Mouse (Mus musculus) intestine, postnatal 0 days (tissue): ENCODE results near the gene Chat. TPM values are rescaled to one million over a fixed set of nuclear protein-coding genes. Genes with fewer than 3 reads are reported as not detected.

ENCODE experiments used
- ATAC-seq: fragments of 200-750 bp; cut with Nextera tagmentation; 2 replicates; pipeline ENCODE4 v1.8.0; 2017; ENCODE audit warnings: mild to moderate bottlenecking, moderate TSS enrichment, moderate library complexity
- H3K27ac ChIP-seq: fragments of 300-500 bp; sonication (generic); 2 replicates; pipeline ENCODE4 v1.5.1; 2014; ENCODE audit warnings: mild to moderate bottlenecking, low read depth, low read length, moderate library complexity
- H3K27me3 ChIP-seq: fragments of 300-500 bp; sonication (generic); replicated peaks from 2 replicates; pipeline ENCODE4 v1.6.1; 2014; ENCODE audit warnings: low read length, mixed read lengths; ENCODE audit not compliant: control insufficient read depth, insufficient read depth
- H3K36me3 ChIP-seq: fragments of 300-500 bp; sonication (generic); 2 replicates; pipeline ENCODE4 v1.6.1; 2014; ENCODE audit warnings: mild to moderate bottlenecking, moderate library complexity; ENCODE audit not compliant: control insufficient read depth, insufficient read depth
- H3K4me1 ChIP-seq: fragments of 300-500 bp; sonication (generic); replicated peaks from 2 replicates; pipeline ENCODE4 v1.6.1; 2014; ENCODE audit warnings: antibody characterized with exemption, low read length, mixed read lengths; ENCODE audit not compliant: control insufficient read depth, insufficient read depth
- H3K4me2 ChIP-seq: fragments of 300-500 bp; sonication (generic); replicated peaks from 2 replicates; pipeline ENCODE4 v1.6.1; 2014; ENCODE audit warnings: low read depth, mild to moderate bottlenecking, moderate library complexity
- H3K4me3 ChIP-seq: fragments of 300-500 bp; sonication (generic); 2 replicates; pipeline ENCODE4 v1.5.1; 2014; ENCODE audit warnings: low read depth, low read length
- H3K9ac ChIP-seq: fragments of 300-500 bp; sonication (generic); 2 replicates; pipeline ENCODE4 v1.6.1; 2014; ENCODE audit warnings: mild to moderate bottlenecking, low read depth, low read length
- H3K9me3 ChIP-seq: fragments of 300-500 bp; sonication (generic); 2 replicates; pipeline ENCODE4 v1.6.1; 2016; ENCODE audit warnings: mixed run types; ENCODE audit not compliant: control insufficient read depth
- CTCF ChIP-seq: sonication (generic); IDR thresholded peaks from 2 replicates; pipeline ENCODE4 v1.5.1; 2016; ENCODE audit warnings: low read depth, mild to moderate bottlenecking, control low read depth, antibody characterized with exemption, moderate library complexity
- WGBS: fragments of 180-500 bp; shearing (Covaris S2); extraction: QIAGEN DNeasy Blood & Tissue Kit; methylation state at CpG from one replicate; pipeline ENCODE4 v1.1.7; 2014; 5-methylcytosine and 5-hydroxymethylcytosine counted together
- polyA plus RNA-seq: library from polyadenylated mRNA; unstranded; fragments of >200 nt; fragmentation: Nextera tagmentation; extraction: Ambion mirVana; gene quantifications from 2 replicates; pipeline ENCODE4 v1.2.1, GENCODE M21; 2015

The Chat gene
- polyA plus RNA-seq, 1 experiment from 2014 or later, result 0.64 TPM

DNA sequence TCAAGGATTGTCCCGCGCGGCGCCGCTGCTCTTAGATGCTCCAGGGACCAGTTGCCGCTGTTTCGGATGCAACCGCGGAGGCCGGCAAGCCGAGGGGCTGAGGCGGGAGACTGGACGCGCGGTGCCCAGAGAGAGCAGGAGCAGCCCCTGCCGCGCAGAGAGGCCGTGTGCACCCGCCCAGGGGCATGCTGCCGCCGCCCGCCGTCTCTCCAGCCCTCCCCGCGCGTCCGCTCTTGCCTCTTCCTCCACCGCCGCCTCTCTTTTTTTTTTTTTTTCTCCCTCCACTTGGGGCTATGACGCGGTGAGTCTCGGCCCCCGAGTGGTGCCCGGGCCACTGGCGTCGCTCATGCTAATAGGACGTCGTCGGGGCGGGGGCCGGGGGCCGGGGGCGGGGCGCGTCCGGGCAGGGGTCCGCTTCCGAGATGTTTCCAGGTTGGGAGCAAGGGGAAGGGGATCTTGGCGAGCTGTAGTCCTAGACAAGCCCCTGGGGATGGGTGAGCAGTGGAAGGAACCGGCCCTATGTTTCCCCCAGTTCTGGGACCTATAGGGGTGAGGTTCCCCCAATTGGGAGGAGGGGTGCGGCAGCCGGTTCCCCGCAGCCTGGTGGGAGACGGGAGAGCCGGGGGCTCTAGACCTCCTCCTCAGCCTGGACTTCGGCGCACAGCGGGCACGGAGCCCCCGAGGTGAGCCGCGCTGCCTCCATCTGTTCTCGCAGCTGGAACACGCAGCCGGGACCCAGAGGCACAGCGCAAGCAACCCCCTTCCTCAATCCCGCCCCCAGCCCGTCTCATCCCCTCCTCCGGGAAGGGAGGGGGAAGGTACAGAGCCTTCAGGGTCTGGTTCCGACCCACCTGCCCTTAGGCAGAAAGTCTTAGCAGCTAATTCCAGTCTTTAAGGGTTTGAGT lies 936 bp downstream of the Chat start, which contains the start of gene Slc18a3:
Gene Slc18a3 (minus strand): TSS at position 250 of the 905 bp plus-strand sequence.
- H3K9me3 ChIP-seq, result no peaks in the 10 kb centered on the region
- H3K9ac ChIP-seq, result no peak within 1 kb of the TSS
- H3K36me3 ChIP-seq, result no peaks in the 10 kb centered on the region
- peaks cover 74% of the 10 kb centered on the region for H3K27me3 ChIP-seq
- ATAC-seq, result no peak
- no peaks in the 10 kb centered on the region for H3K4me1 ChIP-seq
- H3K4me3 ChIP-seq, result peak within 1 kb of the TSS; percentile 27
- no peak within 1 kb of the TSS for H3K27ac ChIP-seq
- under 1% methylated on average over 65 of the region's 70 CpGs for WGBS
- H3K4me2 ChIP-seq, result peak within 1 kb of the TSS; percentile 50
- no peak for TF ChIP-seq CTCF

GRCm38 (mm10) chr14:32463211-32464040 lies 2.4 kb downstream of the Chat start:
- Histone ChIP-seq H3K27me3 (peaks cover 80% of the 10 kb centered on the region), H3K4me3 (peak overlapping the region; percentile 27; the same call in 1 of the 2 replicates), H3K9me3 (no peaks in the 10 kb centered on the region), H3K9ac (no peak overlapping the region), H3K4me2 (no peak overlapping the region; the same call in 1 of the 2 replicates), H3K4me1 (no peaks in the 10 kb centered on the region), H3K36me3 (no peaks in the 10 kb centered on the region), H3K27ac (no peak overlapping the region)
- 3% methylated on average over 74 of the region's 74 CpGs for WGBS
- no peak for ATAC-seq
- TF ChIP-seq CTCF, result no peak

GRCm38 (mm10) chr14:32452552-32452951 lies 13.2 kb downstream of the Chat start:
- H3K4me1 ChIP-seq, result no peaks in the 10 kb centered on the region
- no peaks in the 10 kb centered on the region for H3K9me3 ChIP-seq
- H3K4me2 ChIP-seq, result no peak overlapping the region
- no peaks in the 10 kb centered on the region for H3K27me3 ChIP-seq
- no peak overlapping the region for H3K9ac ChIP-seq
- H3K36me3 ChIP-seq, result no peaks in the 10 kb centered on the region
- no peak for TF ChIP-seq CTCF
- ATAC-seq, result no peak
- 14% methylated on average over 4 of the region's 4 CpGs for WGBS
- no peak overlapping the region for H3K27ac ChIP-seq
- no peak overlapping the region for H3K4me3 ChIP-seq

DNA sequence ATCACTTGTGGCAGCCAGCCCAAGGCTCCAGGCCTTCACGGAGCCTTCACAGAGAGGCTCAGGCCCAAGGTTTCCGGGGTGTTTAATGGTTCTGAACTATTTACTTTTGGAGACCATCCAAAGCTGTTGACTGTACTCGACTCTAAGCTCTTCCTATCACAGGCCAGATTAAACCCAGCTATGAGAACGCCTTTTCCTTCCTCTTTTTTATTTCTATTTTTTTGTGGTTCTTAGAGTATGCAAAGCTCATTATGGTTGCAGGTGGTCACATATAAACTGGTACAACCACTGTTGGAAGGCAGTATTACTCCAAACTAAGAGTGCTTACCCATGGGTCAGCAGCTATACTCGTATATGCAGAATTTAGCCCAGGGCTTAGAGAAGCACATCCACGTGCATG lies 18.8 kb downstream of the Chat start:
- TF ChIP-seq CTCF, result no peak
- WGBS, result 67% methylated on average over 6 of the region's 6 CpGs
- no peak overlapping the region for H3K27ac ChIP-seq

DNA sequence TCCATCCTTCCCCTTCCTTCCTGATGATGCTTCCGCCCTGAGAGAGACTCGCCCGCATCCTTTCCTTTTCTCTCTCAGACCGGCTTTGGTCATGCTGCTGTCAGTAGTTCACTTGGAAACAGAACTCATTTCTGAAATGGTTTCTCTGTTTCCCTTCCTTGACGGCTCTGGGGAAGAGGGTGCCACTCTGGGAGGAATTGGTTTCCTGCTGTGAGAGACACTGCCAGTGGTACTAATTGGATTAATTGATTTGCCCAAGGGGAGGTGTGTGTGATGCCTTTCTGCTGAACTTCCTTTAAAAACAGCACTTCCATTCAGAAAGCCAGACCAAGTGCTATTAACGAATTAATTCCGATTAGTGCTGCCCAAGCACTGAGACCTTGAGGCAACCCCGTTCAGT lies 22.3 kb downstream of the Chat start:
- Histone ChIP-seq H3K4me3 (no peak overlapping the region), H3K36me3 (no peaks in the 10 kb centered on the region), H3K9ac (no peak overlapping the region), H3K4me1 (no peaks in the 10 kb centered on the region), H3K27me3 (no peaks in the 10 kb centered on the region), H3K9me3 (no peaks in the 10 kb centered on the region), H3K27ac (no peak overlapping the region), H3K4me2 (no peak overlapping the region)
- no peak for TF ChIP-seq CTCF
- ATAC-seq, result no peak
- WGBS, result 45% methylated on average over 8 of the region's 8 CpGs

More for the DNA sequence above, 18.8 kb downstream of the Chat start:
- no peak for ATAC-seq
- Histone ChIP-seq H3K36me3 (no peaks in the 10 kb centered on the region), H3K9me3 (no peaks in the 10 kb centered on the region), H3K4me2 (no peak overlapping the region), H3K9ac (no peak overlapping the region), H3K27me3 (no peaks in the 10 kb centered on the region), H3K4me1 (no peaks in the 10 kb centered on the region), H3K4me3 (no peak overlapping the region)

DNA sequence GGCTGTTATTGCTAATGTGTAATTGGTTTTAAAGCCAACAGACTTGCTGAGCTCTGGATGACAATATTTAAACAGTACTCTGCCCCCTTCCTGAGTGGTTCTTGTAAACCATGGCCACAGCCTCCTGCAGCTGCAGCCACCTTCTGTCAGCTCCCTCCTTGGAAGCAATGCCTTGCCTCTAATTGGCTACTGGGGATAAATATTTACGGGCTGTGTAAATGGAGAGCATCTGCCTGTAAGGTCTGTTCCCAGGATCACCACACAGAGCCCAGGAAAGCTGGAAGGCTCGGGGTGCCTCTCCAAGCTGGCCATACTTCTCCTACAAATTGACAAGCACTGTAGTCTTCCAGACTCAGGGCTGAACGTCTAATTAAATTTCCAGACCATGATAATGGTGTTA lies 26.0 kb downstream of the Chat start:
- H3K36me3 ChIP-seq, result no peaks in the 10 kb centered on the region
- no peaks in the 10 kb centered on the region for H3K27me3 ChIP-seq
- no peak overlapping the region for H3K27ac ChIP-seq
- no peak overlapping the region for H3K4me2 ChIP-seq
- no peak overlapping the region for H3K9ac ChIP-seq
- no peak overlapping the region for H3K4me3 ChIP-seq
- no peaks in the 10 kb centered on the region for H3K9me3 ChIP-seq
- no peaks in the 10 kb centered on the region for H3K4me1 ChIP-seq
- WGBS, result 25% methylated on average over 3 of the region's 3 CpGs
- no peak for ATAC-seq
- no peak for TF ChIP-seq CTCF
